Comparison of ENCODE assay signal across 8 mouse cellular contexts in genomic region chr9:109930752-109931151, GRCm38 (mm10). TPM values are rescaled to one million over a fixed set of nuclear protein-coding genes. Genes with fewer than 3 reads are reported as not detected.
DNase-seq lines count a peak whose midpoint lies in the region; ATAC-seq and TF ChIP-seq lines count a peak whose summit lies in the region.

No protein-coding gene starts in this region.

- peak overlapping the region; percentile 95 for H3K27ac ChIP-seq in left cerebral cortex, adult 2 months
- H3K27ac ChIP-seq in embryonic facial prominence, embryonic 12.5 days, result peak overlapping the region; percentile 95
- peak overlapping the region; percentile 92 for H3K27ac ChIP-seq in hindbrain, postnatal 0 days
- no peak overlapping the region for H3K27ac ChIP-seq in neural tube, embryonic 12.5 days

- no peak overlapping the region for H3K9ac ChIP-seq in embryonic facial prominence, embryonic 12.5 days
- peak overlapping the region; percentile 78; the same call in 1 of the 2 replicates for H3K9ac ChIP-seq in hindbrain, postnatal 0 days (replicated peaks; ENCODE audit: low read length)
- peak overlapping the region; percentile 86; the same call in 1 of the 2 replicates for H3K9ac ChIP-seq in neural tube, embryonic 12.5 days

- H3K9me3 ChIP-seq in embryonic facial prominence, embryonic 12.5 days, result no peaks in the 10 kb centered on the region
- H3K9me3 ChIP-seq in hindbrain, postnatal 0 days (ENCODE audit: low read length), result no peaks in the 10 kb centered on the region
- H3K9me3 ChIP-seq in neural tube, embryonic 12.5 days, result no peaks in the 10 kb centered on the region

- H3K4me3 ChIP-seq in left cerebral cortex, adult 2 months, result peak overlapping the region; percentile 77
- peak overlapping the region; percentile 84 for H3K4me3 ChIP-seq in embryonic facial prominence, embryonic 12.5 days
- H3K4me3 ChIP-seq in hindbrain, postnatal 0 days (ENCODE audit: low read length), result peak overlapping the region; percentile 78
- H3K4me3 ChIP-seq in neural tube, embryonic 12.5 days, result peak overlapping the region; percentile 86

- DNase-seq in left cerebral cortex, adult 2 months (ENCODE audit: extremely low spot score in 1 of 2, low spot score in 2 of 2), result no peak
- no peak for DNase-seq in left cerebral cortex, postnatal 4 days
- DNase-seq in hindbrain, postnatal 0 days (ENCODE audit: low spot score), result no peak
- no peak for DNase-seq in spleen, postnatal 4 days (ENCODE audit: low spot score in 2 of 2)
- no peak for DNase-seq in testis, postnatal 14 days (ENCODE audit: low spot score)
- no peak for DNase-seq in lung, postnatal 36 days

- no peak for TF ChIP-seq CTCF in left cerebral cortex, adult 2 months (IDR thresholded peaks at IDR 0.05)
- TF ChIP-seq CTCF in hindbrain, postnatal 0 days (IDR thresholded peaks at IDR 0.05; ENCODE audit: low read depth), result no peak

- intact Hi-C loops in left cerebral cortex, adult 2 months (cut with DNase I), result loop anchor here (1.0 to 5.0 kb wide), 3 partner anchors 35 to 142 kb away; no protein-coding TSS in a partner anchor
- intact Hi-C loops in left cerebral cortex, postnatal 4 days (cut with DNase I), result loop anchor here (5.0 kb wide), 1 partner anchor 38 kb away; no protein-coding TSS in a partner anchor

- 64% methylated on average over 6 of the region's 6 CpGs for WGBS in embryonic facial prominence, embryonic 12.5 days
- 77% methylated on average over 6 of the region's 6 CpGs for WGBS in hindbrain, postnatal 0 days
- WGBS in neural tube, embryonic 12.5 days, result 67% methylated on average over 6 of the region's 6 CpGs

- H3K4me1 ChIP-seq in embryonic facial prominence, embryonic 12.5 days, result peaks cover 11% of the 10 kb centered on the region; the same call in 1 of the 2 replicates
- H3K4me1 ChIP-seq in hindbrain, postnatal 0 days (ENCODE audit: insufficient read depth, low read length), result peaks cover 5% of the 10 kb centered on the region; the same call in 1 of the 2 replicates
- peaks cover 16% of the 10 kb centered on the region for H3K4me1 ChIP-seq in neural tube, embryonic 12.5 days

- no peaks in the 10 kb centered on the region for H3K36me3 ChIP-seq in embryonic facial prominence, embryonic 12.5 days
- no peaks in the 10 kb centered on the region for H3K36me3 ChIP-seq in hindbrain, postnatal 0 days (ENCODE audit: insufficient read depth, low read length)
- no peaks in the 10 kb centered on the region for H3K36me3 ChIP-seq in neural tube, embryonic 12.5 days

- peak overlapping the region; percentile 79 for H3K4me2 ChIP-seq in embryonic facial prominence, embryonic 12.5 days (replicated peaks)
- H3K4me2 ChIP-seq in hindbrain, postnatal 0 days (ENCODE audit: low read depth, low read length), result peak overlapping the region; percentile 34
- H3K4me2 ChIP-seq in neural tube, embryonic 12.5 days (replicated peaks), result peak overlapping the region; percentile 86

- no peaks in the 10 kb centered on the region for H3K27me3 ChIP-seq in embryonic facial prominence, embryonic 12.5 days
- no peaks in the 10 kb centered on the region for H3K27me3 ChIP-seq in hindbrain, postnatal 0 days (ENCODE audit: insufficient read depth, low read length)
- H3K27me3 ChIP-seq in neural tube, embryonic 12.5 days (replicated peaks), result no peaks in the 10 kb centered on the region

- no peak for ATAC-seq in embryonic facial prominence, embryonic 12.5 days (ENCODE audit: insufficient number of reproducible peaks, insufficient read depth, low FRiP score, low TSS enrichment)
- no peak for ATAC-seq in hindbrain, postnatal 0 days
- no peak for ATAC-seq in neural tube, embryonic 12.5 days (ENCODE audit: low FRiP score, low read depth)

RNA-seq across cellular contexts. Expression of gene Map4, which starts 0.5 kb away (rescaled TPM):
- total RNA-seq in left cerebral cortex, adult 2 months (2021), result 100 to 1,000 TPM; 365 to 381 TPM
- 100 to 1,000 TPM; 477 to 488 TPM for total RNA-seq in left cerebral cortex, postnatal 4 days (2021)
- polyA plus RNA-seq in embryonic facial prominence, embryonic 12.5 days (2016; fragmentation: Nextera tagmentation; extraction: Ambion mirVana), result 60.9 and 66.5 TPM in 2 replicates
- 247 and 254 TPM in 2 replicates for total RNA-seq in hindbrain, postnatal 0 days (2014; rRNA removed)
- polyA plus RNA-seq in hindbrain, postnatal 0 days (2015; fragmentation: Nextera tagmentation; extraction: Ambion mirVana), result 196 and 207 TPM in 2 replicates
- 141 and 161 TPM in 2 replicates for polyA plus RNA-seq in neural tube, embryonic 12.5 days (2016; fragmentation: Nextera tagmentation; extraction: Ambion mirVana)

RNA-seq across cellular contexts. Expression of gene Cdc25a, which starts 55.4 kb away (rescaled TPM):
- 1 to 10 TPM; 5.5 to 6.9 TPM for total RNA-seq in left cerebral cortex, adult 2 months (2021)
- 10 to 100 TPM in 1 of 2 experiments, 1 to 10 TPM in 1; 9.9 to 10.3 TPM for total RNA-seq in left cerebral cortex, postnatal 4 days (2021)
- polyA plus RNA-seq in embryonic facial prominence, embryonic 12.5 days (2016; fragmentation: Nextera tagmentation; extraction: Ambion mirVana), result 51.7 and 52.3 TPM in 2 replicates
- 11.0 and 12.4 TPM in 2 replicates for total RNA-seq in hindbrain, postnatal 0 days (2014; rRNA removed)
- polyA plus RNA-seq in hindbrain, postnatal 0 days (2015; fragmentation: Nextera tagmentation; extraction: Ambion mirVana), result 8.1 and 10.4 TPM in 2 replicates
- 33.9 and 36.3 TPM in 2 replicates for polyA plus RNA-seq in neural tube, embryonic 12.5 days (2016; fragmentation: Nextera tagmentation; extraction: Ambion mirVana)

Comparison
In these comparisons a context has a peak if more than half of its experiments do, and no peak if none do; other contexts are left out.
1. H3K4me2 ChIP-seq: peak in every context shown above with its lines; median percentile 86 in neural tube, embryonic 12.5 days; 79 in embryonic facial prominence, embryonic 12.5 days; 34 in hindbrain, postnatal 0 days.